Mouse (Mus musculus): ENCODE data around the gene P4ha2.
A peak's percentile ranks its signal among the peaks of the same experiment; 100 is the strongest.

Gene P4ha2

GRCm38 (mm10) chr11:54141200-54141971, 41.5 kb downstream of the P4ha2 start:
- DNase-seq, result no peak

GRCm38 (mm10) chr11:54144886-54145285, 45.0 kb downstream of the P4ha2 start:
- peak; percentile 66 for DNase-seq

GRCm38 (mm10) chr11:54145990-54146389, 46.1 kb downstream of the P4ha2 start:
- DNase-seq, result no peak

- DNase-seq, result no peak
These were observed 50.0 kb downstream of the P4ha2 start for GRCm38 (mm10) chr11:54149791-54150465.

- no peak for DNase-seq
These were observed 51.2 kb downstream of the P4ha2 start for GRCm38 (mm10) chr11:54151141-54151540.

GRCm38 (mm10) chr11:54152957-54153356, 53.1 kb downstream of the P4ha2 start:
- DNase-seq, result no peak

GRCm38 (mm10) chr11:54155864-54156263, 56.0 kb downstream of the P4ha2 start:
- peak; percentile 62 for DNase-seq

GRCm38 (mm10) chr11:54156504-54156903, 56.6 kb downstream of the P4ha2 start:
- no peak for DNase-seq

GRCm38 (mm10) chr11:54157586-54157985, 57.7 kb downstream of the P4ha2 start:
- no peak for DNase-seq

GRCm38 (mm10) chr11:54160435-54160834, 60.5 kb downstream of the P4ha2 start:
- DNase-seq, result peak; percentile 16

GRCm38 (mm10) chr11:54160920-54161319, 61.0 kb downstream of the P4ha2 start:
- DNase-seq, result no peak

GRCm38 (mm10) chr11:54161514-54161913, 61.6 kb downstream of the P4ha2 start:
- DNase-seq, result no peak

- DNase-seq, result no peak
These were observed 63.1 kb downstream of the P4ha2 start for GRCm38 (mm10) chr11:54162968-54163367.

GRCm38 (mm10) chr11:54169432-54170295, 69.8 kb downstream of the P4ha2 start:
- no peak for DNase-seq

- no peak for DNase-seq
These were observed 71.3 kb downstream of the P4ha2 start for GRCm38 (mm10) chr11:54171175-54171574.

GRCm38 (mm10) chr11:54174226-54174625, 74.3 kb downstream of the P4ha2 start:
- no peak for DNase-seq

GRCm38 (mm10) chr11:54174877-54175276, 75.0 kb downstream of the P4ha2 start:
- no peak for DNase-seq

All from kidney, postnatal 14 days (tissue).